Mouse (Mus musculus): ENCODE results near the gene Irx4.
A peak's percentile ranks its signal among the peaks of the same experiment; 100 is the strongest.

Irx4 gene

GRCm38 (mm10) chr13:73270451-73271081, 10.3 kb downstream of the Irx4 start:
- no peak for DNase-seq

- DNase-seq: no peak
Observed at GRCm38 (mm10) chr13:73271336-73272242, 11.3 kb downstream of the Irx4 start.

- no peak for DNase-seq
Observed at GRCm38 (mm10) chr13:73272794-73273282, 12.6 kb downstream of the Irx4 start.

GRCm38 (mm10) chr13:73273536-73273935, 13.3 kb downstream of the Irx4 start:
- no peak for DNase-seq

DNA sequence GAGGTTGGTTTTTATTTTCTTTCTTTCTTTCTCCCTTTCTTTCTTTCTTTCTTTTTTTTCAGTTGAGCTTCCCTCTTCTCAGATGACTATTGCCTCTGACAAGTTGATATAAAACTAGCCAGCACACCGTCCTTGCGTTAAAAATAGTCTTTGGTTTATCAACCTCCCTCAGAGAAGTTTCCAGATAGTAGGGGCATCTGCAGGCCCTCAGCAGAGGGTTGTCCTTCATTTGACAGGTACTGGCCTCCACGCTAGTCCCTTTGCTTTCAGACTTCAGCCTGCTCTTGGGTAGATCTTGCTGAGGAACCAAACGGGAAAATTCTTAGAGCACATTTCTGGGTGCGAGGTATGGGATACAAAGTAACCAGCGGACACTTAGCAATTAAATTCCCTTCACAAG, 17.1 kb downstream of the Irx4 start:
- no peak for DNase-seq

- DNase-seq: no peak
Observed at GRCm38 (mm10) chr13:73277797-73278196, 17.5 kb downstream of the Irx4 start.

DNA sequence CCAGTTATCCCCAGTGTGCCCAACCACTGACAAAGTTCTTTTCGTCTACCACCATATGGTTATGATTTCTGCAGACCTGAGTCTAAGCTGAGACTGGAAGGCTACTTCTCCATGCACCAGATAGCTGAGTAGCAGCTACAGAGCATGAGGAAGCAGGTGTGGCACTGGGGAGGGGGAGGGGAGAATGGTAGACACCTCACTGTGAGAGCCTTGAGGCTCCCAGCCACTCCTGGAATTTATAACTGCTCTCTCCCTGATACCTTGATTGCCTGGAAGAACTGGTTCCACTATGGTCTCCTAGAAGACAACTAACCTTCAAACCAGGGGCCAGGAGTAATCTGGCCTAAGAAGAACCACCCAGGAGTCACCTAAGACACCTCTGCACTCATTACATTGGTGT, 18.9 kb downstream of the Irx4 start:
- no peak for DNase-seq

DNA sequence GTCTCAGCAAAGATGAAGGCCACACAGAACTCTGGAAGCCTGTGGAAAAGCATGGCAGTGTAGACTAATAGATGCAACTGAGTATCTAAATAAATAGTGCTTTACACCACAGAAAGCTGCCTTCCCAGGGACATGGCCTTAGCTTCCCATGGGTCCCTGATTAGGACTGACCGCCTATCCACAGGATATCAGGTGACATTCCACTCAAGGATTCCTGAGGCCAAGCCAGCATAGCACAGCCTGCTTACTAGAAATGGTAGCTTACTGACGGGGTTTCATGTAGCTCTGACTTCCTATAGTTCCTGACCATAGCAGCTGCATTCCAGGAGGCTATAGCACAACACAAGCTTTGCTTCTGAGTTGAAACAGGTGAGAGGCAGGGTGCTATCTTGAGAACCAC, 22.1 kb downstream of the Irx4 start:
- no peak for DNase-seq

DNA sequence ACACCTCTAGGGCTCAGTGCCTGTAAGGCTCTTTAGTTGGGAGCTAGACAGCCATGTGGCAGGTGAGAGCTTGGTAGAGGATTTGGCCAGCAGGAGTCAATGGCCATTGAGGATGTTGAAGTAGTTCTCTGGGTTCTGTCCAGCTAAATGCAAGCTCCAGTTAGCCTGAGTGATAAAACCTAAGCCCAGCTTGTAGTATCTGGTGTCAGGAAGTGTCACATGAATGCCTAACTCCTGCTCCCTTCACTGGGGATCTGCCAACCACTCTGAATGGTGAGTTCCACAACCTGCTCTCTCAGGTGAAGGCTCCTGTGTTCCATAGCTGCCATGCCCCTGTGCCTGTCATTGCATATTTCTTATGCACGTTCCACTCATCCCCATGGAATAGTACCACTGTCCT, 23.3 kb downstream of the Irx4 start:
- DNase-seq: no peak

GRCm38 (mm10) chr13:73290206-73290605, 29.9 kb downstream of the Irx4 start:
- DNase-seq: peak in 1 of 2 experiments; percentile 1

GRCm38 (mm10) chr13:73291102-73291501, 30.8 kb downstream of the Irx4 start:
- no peak for DNase-seq

GRCm38 (mm10) chr13:73298717-73299116, 38.4 kb downstream of the Irx4 start:
- DNase-seq: no peak

DNA sequence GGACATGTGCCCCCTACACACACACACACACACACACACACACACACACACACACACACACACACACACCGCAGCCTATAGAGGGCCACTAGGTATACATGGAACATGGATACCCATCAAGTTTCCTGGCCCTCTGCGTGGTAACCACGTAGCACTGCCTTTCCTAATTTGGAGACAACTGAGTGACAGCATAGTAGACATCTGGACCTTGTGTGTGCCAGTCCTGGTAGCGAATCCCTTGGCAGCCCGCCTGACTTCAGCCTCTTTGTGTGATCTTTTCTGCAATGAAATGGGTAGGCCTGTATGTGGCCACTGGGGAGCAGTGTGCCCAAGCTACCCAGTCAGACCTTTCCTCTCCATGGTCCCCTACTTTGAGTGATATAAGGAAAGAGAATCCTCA, 39.0 kb downstream of the Irx4 start:
- no peak for DNase-seq

- no peak for DNase-seq
Observed at GRCm38 (mm10) chr13:73304729-73305128, 44.5 kb downstream of the Irx4 start.

DNA sequence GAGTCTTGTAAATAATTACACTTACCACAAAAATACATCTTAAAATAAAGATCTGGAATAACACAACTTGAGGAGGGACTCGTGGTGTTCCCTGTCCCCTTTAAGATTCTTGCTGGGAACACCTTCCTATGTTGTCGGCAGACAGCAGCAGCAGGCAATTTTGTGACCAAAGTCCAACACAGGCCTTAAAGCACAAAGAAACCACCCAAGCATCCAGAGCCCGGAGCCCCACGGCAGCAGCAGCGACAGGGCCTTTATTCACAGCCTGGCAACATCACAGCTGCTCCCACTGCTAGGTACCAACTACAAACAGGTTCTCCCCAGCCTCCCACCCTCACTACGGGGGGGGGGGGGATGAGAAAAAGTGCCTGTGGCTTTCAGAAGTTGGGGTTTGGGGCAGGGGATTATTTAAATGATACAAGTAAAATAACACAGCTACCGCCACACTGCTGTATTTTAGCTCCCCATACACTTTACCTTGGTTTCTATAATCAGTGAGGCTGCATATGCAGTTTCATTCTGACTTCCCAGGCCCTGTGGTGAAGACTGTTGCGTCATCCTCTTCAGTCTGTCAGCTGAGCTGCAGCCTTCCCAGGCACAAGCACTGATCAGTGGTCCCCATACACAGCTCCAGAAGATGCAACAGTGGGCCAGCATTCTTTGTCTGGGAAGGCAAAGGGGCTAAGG, 45.3 kb downstream of the Irx4 start:
- no peak for DNase-seq

GRCm38 (mm10) chr13:73306085-73306410, 45.8 kb downstream of the Irx4 start:
- DNase-seq: no peak

DNA sequence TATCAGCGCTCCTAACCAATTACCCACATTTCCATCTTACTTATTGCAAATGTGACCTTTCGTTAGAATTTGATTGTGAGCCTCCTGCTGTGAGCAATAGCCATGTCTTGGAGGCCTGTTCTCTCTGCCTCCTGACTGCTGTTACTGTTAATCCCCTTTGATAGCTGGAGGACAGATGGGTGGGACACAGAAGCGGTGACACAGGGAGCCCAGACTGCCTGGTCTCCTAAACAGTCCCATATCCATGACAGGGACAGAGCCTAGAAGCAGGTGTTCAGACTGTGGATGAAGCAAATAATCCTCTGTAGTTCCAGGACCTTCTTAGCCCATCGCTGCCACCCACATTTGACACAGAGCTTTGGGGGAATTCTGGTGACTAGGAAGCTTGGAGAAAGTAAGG, 46.2 kb downstream of the Irx4 start:
- DNase-seq: no peak

DNA sequence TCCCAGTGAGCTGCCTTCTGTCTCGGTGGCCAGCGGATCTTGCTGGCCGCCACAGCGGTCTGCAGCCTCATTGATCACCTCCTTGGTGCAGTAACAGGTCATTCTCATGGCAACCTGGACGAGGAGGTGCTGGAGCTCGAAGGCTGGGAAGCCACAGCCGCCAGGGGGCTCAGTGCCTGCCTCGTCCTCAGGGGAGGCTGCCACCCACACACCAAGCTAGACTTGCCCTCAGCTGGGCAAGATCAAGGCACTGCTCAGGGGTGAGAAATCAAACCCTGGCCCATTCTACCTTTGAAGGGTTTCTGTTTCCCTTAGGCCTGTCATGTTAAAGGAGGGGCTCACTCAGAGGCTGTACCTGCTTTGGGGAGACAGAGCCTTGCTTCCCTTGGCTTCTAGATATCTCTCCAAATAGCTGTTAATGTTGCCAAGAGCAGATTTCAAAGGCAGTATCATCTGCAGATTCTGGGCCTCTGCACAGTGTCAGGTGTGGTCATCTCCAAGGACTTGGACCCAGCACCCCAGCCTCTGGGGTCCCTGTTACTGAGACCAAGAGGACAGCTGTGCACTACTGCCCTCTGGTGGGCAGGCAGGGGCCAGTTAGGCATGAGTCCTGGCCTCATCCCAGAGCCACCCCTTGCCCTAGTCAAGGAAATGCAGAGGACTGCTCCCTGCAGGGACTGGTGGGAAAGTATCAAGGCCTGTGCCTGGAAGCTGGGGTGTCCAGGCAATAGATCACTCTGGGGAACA, 50.1 kb downstream of the Irx4 start:
- no peak for DNase-seq

Measured in lung, adult 18-20 months (tissue).